Mouse (Mus musculus): ENCODE data around the gene Ptchd4.

Gene Ptchd4

GRCm38 (mm10) chr17:42315669-42316611 is at the start of gene Ptchd4:
TSS of gene Ptchd4 (plus strand) at chr17:42315947.
- peak; percentile 51 for DNase-seq

GRCm38 (mm10) chr17:42276861-42277260 is 38.9 kb upstream of the Ptchd4 start:
- DNase-seq: no peak

GRCm38 (mm10) chr17:42284391-42284790 is 31.4 kb upstream of the Ptchd4 start:
- no peak for DNase-seq

- no peak for DNase-seq
These were observed 29.5 kb upstream of the Ptchd4 start for GRCm38 (mm10) chr17:42286255-42286654.

- no peak for DNase-seq
These were observed 25.4 kb upstream of the Ptchd4 start for GRCm38 (mm10) chr17:42290341-42290740.

- no peak for DNase-seq
These were observed 24.0 kb upstream of the Ptchd4 start for GRCm38 (mm10) chr17:42291793-42292192.

GRCm38 (mm10) chr17:42297986-42298385 is 17.8 kb upstream of the Ptchd4 start:
- DNase-seq: no peak

GRCm38 (mm10) chr17:42299681-42300080 is 16.1 kb upstream of the Ptchd4 start:
- no peak for DNase-seq

GRCm38 (mm10) chr17:42303062-42303577 is 12.6 kb upstream of the Ptchd4 start:
- DNase-seq: no peak

GRCm38 (mm10) chr17:42304262-42304661 is 11.5 kb upstream of the Ptchd4 start:
- DNase-seq: no peak

GRCm38 (mm10) chr17:42307001-42307400 is 8.7 kb upstream of the Ptchd4 start:
- DNase-seq: no peak

GRCm38 (mm10) chr17:42310136-42310535 is 5.6 kb upstream of the Ptchd4 start:
- DNase-seq: no peak

- DNase-seq: peak; percentile 40
These were observed 850 bp downstream of the Ptchd4 start for GRCm38 (mm10) chr17:42316612-42316982.

GRCm38 (mm10) chr17:42335787-42336186 is 20.0 kb downstream of the Ptchd4 start:
- no peak for DNase-seq

GRCm38 (mm10) chr17:42336571-42336970 is 20.8 kb downstream of the Ptchd4 start:
- no peak for DNase-seq

GRCm38 (mm10) chr17:42346027-42346426 is 30.3 kb downstream of the Ptchd4 start:
- DNase-seq: no peak

GRCm38 (mm10) chr17:42358481-42358880 is 42.7 kb downstream of the Ptchd4 start:
- DNase-seq: no peak

- DNase-seq: no peak
These were observed 47.5 kb downstream of the Ptchd4 start for GRCm38 (mm10) chr17:42363085-42363710.

GRCm38 (mm10) chr17:42364716-42365115 is 49.0 kb downstream of the Ptchd4 start:
- no peak for DNase-seq

GRCm38 (mm10) chr17:42374881-42375280 is 59.1 kb downstream of the Ptchd4 start:
- DNase-seq: no peak

- DNase-seq: no peak
These were observed 77.3 kb downstream of the Ptchd4 start for GRCm38 (mm10) chr17:42393086-42393485.

- DNase-seq: no peak
These were observed 79.6 kb downstream of the Ptchd4 start for GRCm38 (mm10) chr17:42395299-42395698.

- no peak for DNase-seq
These were observed 102.7 kb downstream of the Ptchd4 start for GRCm38 (mm10) chr17:42418449-42418848.

GRCm38 (mm10) chr17:42427961-42428360 is 112.2 kb downstream of the Ptchd4 start:
- DNase-seq: no peak
